Mouse (Mus musculus): Measurements from ENCODE around the gene Tmem8. TPM values are rescaled to one million over a fixed set of nuclear protein-coding genes. Genes with fewer than 3 reads are reported as not detected.
"Not testable (repeated sequence)": the region's sequence is repeated elsewhere in the genome, so short reads cannot be mapped to it uniquely, and the experiment has no call there.

Tmem8 gene
- total RNA-seq, 2 experiments from 2014 or later, result 3.7 to 5.3 TPM

- no peak for ATAC-seq (replicated peaks; ENCODE audit: poor library complexity, severe bottlenecking)
Measured at GRCm38 (mm10) chr17:26110156-26110555, 2.9 kb upstream of the Tmem8 start.

GRCm38 (mm10) chr17:26111024-26111423 lies 2.1 kb upstream of the Tmem8 start:
- no peak for ATAC-seq (replicated peaks; ENCODE audit: poor library complexity, severe bottlenecking)

- ATAC-seq (replicated peaks; ENCODE audit: poor library complexity, severe bottlenecking), result no peak
Measured at GRCm38 (mm10) chr17:26111722-26112121, 1.4 kb upstream of the Tmem8 start.

- ATAC-seq (replicated peaks; ENCODE audit: poor library complexity, severe bottlenecking), result peak; percentile 51
Measured at GRCm38 (mm10) chr17:26112751-26113150, 348 bp upstream of the Tmem8 start.

- ATAC-seq (replicated peaks; ENCODE audit: poor library complexity, severe bottlenecking), result no peak
Measured at GRCm38 (mm10) chr17:26114061-26114460, 962 bp downstream of the Tmem8 start.

- ATAC-seq (replicated peaks; ENCODE audit: poor library complexity, severe bottlenecking), result not testable (repeated sequence)
Measured at GRCm38 (mm10) chr17:26114461-26114860, 1.4 kb downstream of the Tmem8 start.

GRCm38 (mm10) chr17:26115205-26115898 lies 2.3 kb downstream of the Tmem8 start:
- no peak for ATAC-seq (replicated peaks; ENCODE audit: poor library complexity, severe bottlenecking)

GRCm38 (mm10) chr17:26115956-26116487 lies 2.9 kb downstream of the Tmem8 start:
- ATAC-seq (replicated peaks; ENCODE audit: poor library complexity, severe bottlenecking), result no peak

- ATAC-seq (replicated peaks; ENCODE audit: poor library complexity, severe bottlenecking), result no peak
Measured at GRCm38 (mm10) chr17:26116503-26117258, 3.6 kb downstream of the Tmem8 start.

GRCm38 (mm10) chr17:26119766-26120710 lies 6.9 kb downstream of the Tmem8 start:
- ATAC-seq (replicated peaks; ENCODE audit: poor library complexity, severe bottlenecking), result peak; percentile 73

GRCm38 (mm10) chr17:26122431-26123140 lies 9.5 kb downstream of the Tmem8 start:
- no peak for ATAC-seq (replicated peaks; ENCODE audit: poor library complexity, severe bottlenecking)

- ATAC-seq (replicated peaks; ENCODE audit: poor library complexity, severe bottlenecking), result peak; percentile 86
Measured at GRCm38 (mm10) chr17:26123267-26123684, 10.2 kb downstream of the Tmem8 start, which contains the start of gene Mrpl28. Gene Mrpl28, plus strand, starts transcription at chr17:26123500.

GRCm38 (mm10) chr17:26124560-26124959 lies 11.5 kb downstream of the Tmem8 start:
- ATAC-seq (replicated peaks; ENCODE audit: poor library complexity, severe bottlenecking), result no peak

- no peak for ATAC-seq (replicated peaks; ENCODE audit: poor library complexity, severe bottlenecking)
Measured at GRCm38 (mm10) chr17:26125226-26125625, 12.1 kb downstream of the Tmem8 start.

- ATAC-seq (replicated peaks; ENCODE audit: poor library complexity, severe bottlenecking), result no peak
Measured at GRCm38 (mm10) chr17:26131062-26131732, 18.1 kb downstream of the Tmem8 start.

GRCm38 (mm10) chr17:26131856-26132853 lies 19.1 kb downstream of the Tmem8 start:
- no peak for ATAC-seq (replicated peaks; ENCODE audit: poor library complexity, severe bottlenecking)

GRCm38 (mm10) chr17:26137106-26137750 lies 24.1 kb downstream of the Tmem8 start:
- no peak for ATAC-seq (replicated peaks; ENCODE audit: poor library complexity, severe bottlenecking)
